Mouse (Mus musculus) hematopoietic stem cell, adult 5-6 weeks (primary cell): Measurements from ENCODE around the gene Znfx1. TPM values are rescaled to one million over a fixed set of nuclear protein-coding genes. Genes with fewer than 3 reads are reported as not detected.

ENCODE experiments used
- total RNA-seq: library from RNA; stranded (forward); fragments of 172-1452, 232-1000 nt; gene quantifications from 2 replicates; pipeline ENCODE4 v1.2.3, GENCODE M21; 2017

Znfx1 gene
- total RNA-seq, 1 experiment from 2014 or later = 24.9 TPM

Other genes starting within 250 kb of the Znfx1 start
- 128 and 133 TPM in 2 replicates for gene Cse1l, start 157.0 kb downstream of the Znfx1 start, total RNA-seq
- gene Stau1, start 66.7 kb downstream of the Znfx1 start, total RNA-seq = 48.0 and 49.4 TPM in 2 replicates
- gene Ddx27, start 47.8 kb downstream of the Znfx1 start, total RNA-seq = 89.6 and 120 TPM in 2 replicates
- 1.4 and 2.6 TPM in 2 replicates for gene Kcnb1, start 127.1 kb upstream of the Znfx1 start, total RNA-seq
- not detected in 2 replicates for gene Ptgis, start 177.6 kb upstream of the Znfx1 start, total RNA-seq